Mouse (Mus musculus) neural tube, embryonic 12.5 days (tissue): ENCODE measurements around the gene Ccdc174. TPM values are rescaled to one million over a fixed set of nuclear protein-coding genes. Genes with fewer than 3 reads are reported as not detected.
"Not testable (repeated sequence)": the region's sequence is repeated elsewhere in the genome, so short reads cannot be mapped to it uniquely, and the experiment has no call there.

ENCODE experiments used
- ATAC-seq: fragments of 200-750 bp; cut with Nextera tagmentation; 2 replicates; pipeline ENCODE4 v1.8.0; 2017; ENCODE audit warnings: low read depth, mild to moderate bottlenecking, moderate TSS enrichment, moderate library complexity; ENCODE audit not compliant: low FRiP score
- H3K27ac ChIP-seq: fragments of 300-500 bp; sonication (generic); 2 replicates; pipeline ENCODE4 v1.5.1; 2016
- H3K27me3 ChIP-seq: fragments of 300-500 bp; sonication (generic); replicated peaks from 2 replicates; pipeline ENCODE4 v1.6.1; 2016; ENCODE audit warnings: mild to moderate bottlenecking
- H3K36me3 ChIP-seq: fragments of 300-500 bp; sonication (generic); 2 replicates; pipeline ENCODE4 v1.6.1; 2016; ENCODE audit warnings: mild to moderate bottlenecking
- H3K4me1 ChIP-seq: fragments of 300-500 bp; sonication (generic); 2 replicates; pipeline ENCODE4 v1.6.1; 2016
- H3K4me2 ChIP-seq: fragments of 300-500 bp; sonication (generic); replicated peaks from 2 replicates; pipeline ENCODE4 v1.6.1; 2016; ENCODE audit warnings: mild to moderate bottlenecking
- H3K4me3 ChIP-seq: fragments of 300-500 bp; sonication (generic); 2 replicates; pipeline ENCODE4 v1.5.1; 2016
- H3K9ac ChIP-seq: fragments of 300-500 bp; sonication (generic); 2 replicates; pipeline ENCODE4 v1.6.1; 2016; ENCODE audit warnings: mild to moderate bottlenecking
- H3K9me3 ChIP-seq: fragments of 300-500 bp; sonication (generic); 2 replicates; pipeline ENCODE4 v1.6.1; 2016; ENCODE audit warnings: mild to moderate bottlenecking
- WGBS: fragments of 180-500 bp; shearing (Covaris S2); methylation state at CpG from one replicate; pipeline ENCODE4 v1.1.7; 2016; 5-methylcytosine and 5-hydroxymethylcytosine counted together
- polyA plus RNA-seq: library from polyadenylated mRNA; unstranded; fragments of >200 nt; fragmentation: Nextera tagmentation; extraction: Ambion mirVana; gene quantifications from 2 replicates; pipeline ENCODE4 v1.2.1, GENCODE M21; 2016

The Ccdc174 gene
- polyA plus RNA-seq, 1 experiment from 2014 or later = 48.9 TPM

DNA sequence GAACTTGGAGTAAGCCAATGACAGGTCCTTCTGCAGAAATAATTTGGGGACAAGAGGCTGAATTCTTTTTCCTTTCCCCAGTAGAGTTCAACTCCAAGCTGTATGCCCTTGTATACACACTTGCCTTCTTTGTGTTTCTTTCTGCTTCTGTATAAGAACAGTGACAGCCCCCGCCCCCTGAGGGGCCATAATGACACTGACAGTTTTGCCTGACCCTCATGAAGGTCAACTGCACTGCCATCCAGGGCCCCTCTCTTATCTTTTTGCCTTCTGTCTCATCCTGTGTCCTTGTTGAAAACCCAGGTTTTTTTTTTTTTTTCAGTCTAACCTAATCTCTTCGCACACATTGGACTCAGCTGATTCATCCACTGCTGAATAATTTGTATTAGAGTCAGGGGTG lies 5.1 kb upstream of the Ccdc174 start:
- H3K4me2 ChIP-seq = no peak overlapping the region
- H3K27me3 ChIP-seq = no peaks in the 10 kb centered on the region
- H3K36me3 ChIP-seq = no peaks in the 10 kb centered on the region
- ATAC-seq = no peak
- no peak overlapping the region for H3K27ac ChIP-seq
- no peaks in the 10 kb centered on the region for H3K9me3 ChIP-seq
- no peak overlapping the region for H3K9ac ChIP-seq
- H3K4me1 ChIP-seq = no peaks in the 10 kb centered on the region
- no peak overlapping the region for H3K4me3 ChIP-seq
- 68% methylated on average over 2 of the region's 2 CpGs for WGBS

DNA sequence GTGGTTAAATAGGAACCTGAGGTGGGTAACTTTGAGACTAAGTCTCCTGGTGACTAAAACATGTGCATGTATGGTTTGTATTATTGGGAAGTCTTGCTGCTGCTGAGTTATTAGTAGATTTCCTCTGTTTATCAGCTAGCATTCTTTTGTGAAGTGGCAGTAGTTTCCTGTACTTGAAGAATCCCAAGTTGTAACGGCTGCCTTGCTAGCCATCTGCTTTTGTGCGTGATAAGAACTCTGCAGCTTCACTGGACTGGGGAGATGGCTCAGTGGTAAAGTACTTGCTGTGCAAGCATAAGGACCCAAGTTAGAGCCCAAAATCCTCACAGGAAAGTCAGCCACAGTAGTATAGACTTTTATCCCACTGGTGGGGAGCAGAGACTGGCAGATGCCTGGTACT lies 6.0 kb downstream of the Ccdc174 start:
- H3K36me3 ChIP-seq = peaks cover 59% of the 10 kb centered on the region

DNA sequence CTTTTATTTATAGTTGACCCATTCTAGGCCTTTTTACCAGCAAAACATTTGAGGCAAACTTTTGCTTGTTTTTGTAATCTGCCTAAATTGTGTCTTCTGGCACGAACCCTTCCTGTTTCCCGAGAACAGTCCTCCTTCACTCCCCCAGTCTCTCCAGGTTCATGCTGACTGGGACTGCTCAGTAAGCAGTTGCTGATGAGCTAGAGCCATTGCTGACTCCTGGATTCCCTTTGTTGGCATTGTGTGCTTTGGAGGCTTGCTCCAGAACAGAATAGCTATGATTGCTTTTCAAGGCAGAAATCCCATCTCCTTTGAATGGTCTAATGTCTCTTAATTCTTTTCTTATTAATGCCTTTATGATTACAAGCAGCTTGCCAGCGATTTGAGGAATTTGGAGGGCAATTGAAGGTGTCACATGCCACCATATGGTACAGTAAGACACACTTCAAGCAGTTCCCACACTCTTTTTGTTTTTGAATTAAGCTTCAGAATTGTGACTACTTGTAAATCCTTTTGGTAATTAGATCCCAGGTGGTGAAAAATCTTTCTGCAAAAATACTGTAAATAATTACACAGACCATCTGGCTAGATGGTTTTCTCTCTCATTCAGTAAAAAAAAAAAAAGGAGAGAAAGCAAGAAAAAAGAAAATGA lies 11.5 kb downstream of the Ccdc174 start:
- H3K4me2 ChIP-seq = no peak overlapping the region
- H3K27me3 ChIP-seq = no peaks in the 10 kb centered on the region
- H3K36me3 ChIP-seq = peaks cover 72% of the 10 kb centered on the region
- no peak overlapping the region for H3K4me3 ChIP-seq
- H3K9ac ChIP-seq = no peak overlapping the region
- H3K27ac ChIP-seq = no peak overlapping the region
- no peak for ATAC-seq
- H3K9me3 ChIP-seq = no peaks in the 10 kb centered on the region
- WGBS = 77% methylated on average over 3 of the region's 3 CpGs
- no peaks in the 10 kb centered on the region for H3K4me1 ChIP-seq

More for the DNA sequence above, 6.0 kb downstream of the Ccdc174 start:
- H3K9me3 ChIP-seq = no peaks in the 10 kb centered on the region
- 85% methylated on average over 2 of the region's 2 CpGs for WGBS
- no peak overlapping the region for H3K9ac ChIP-seq
- H3K4me2 ChIP-seq = no peak overlapping the region
- no peak overlapping the region for H3K27ac ChIP-seq
- peaks cover 9% of the 10 kb centered on the region for H3K4me1 ChIP-seq
- no peak for ATAC-seq
- H3K27me3 ChIP-seq = no peaks in the 10 kb centered on the region
- H3K4me3 ChIP-seq = no peak overlapping the region

DNA sequence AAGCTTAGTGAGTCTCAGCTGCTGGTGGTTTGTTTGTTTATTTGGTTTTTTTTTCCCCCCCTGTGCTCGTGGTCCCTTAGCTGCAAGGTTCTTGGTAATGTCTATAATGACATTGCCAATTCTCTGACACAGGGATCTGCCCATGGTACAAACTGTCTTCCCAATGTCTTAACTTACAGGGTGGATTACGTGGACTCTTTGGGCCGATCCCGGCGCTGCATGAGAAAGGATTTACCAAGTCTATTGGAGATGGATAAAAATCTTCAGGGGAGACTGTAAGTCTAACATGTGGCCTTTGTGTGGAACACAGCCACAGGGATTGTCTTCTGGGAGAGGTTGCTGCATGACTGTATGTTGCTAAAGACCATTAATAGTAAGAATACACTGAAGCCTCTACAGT lies 12.8 kb downstream of the Ccdc174 start:
- no peak for ATAC-seq
- no peak overlapping the region for H3K4me3 ChIP-seq
- H3K27ac ChIP-seq = no peak overlapping the region
- no peaks in the 10 kb centered on the region for H3K4me1 ChIP-seq
- no peak overlapping the region for H3K9ac ChIP-seq
- H3K27me3 ChIP-seq = no peaks in the 10 kb centered on the region
- H3K36me3 ChIP-seq = peaks cover 77% of the 10 kb centered on the region
- 89% methylated on average over 5 of the region's 5 CpGs for WGBS
- H3K9me3 ChIP-seq = no peaks in the 10 kb centered on the region
- no peak overlapping the region for H3K4me2 ChIP-seq

DNA sequence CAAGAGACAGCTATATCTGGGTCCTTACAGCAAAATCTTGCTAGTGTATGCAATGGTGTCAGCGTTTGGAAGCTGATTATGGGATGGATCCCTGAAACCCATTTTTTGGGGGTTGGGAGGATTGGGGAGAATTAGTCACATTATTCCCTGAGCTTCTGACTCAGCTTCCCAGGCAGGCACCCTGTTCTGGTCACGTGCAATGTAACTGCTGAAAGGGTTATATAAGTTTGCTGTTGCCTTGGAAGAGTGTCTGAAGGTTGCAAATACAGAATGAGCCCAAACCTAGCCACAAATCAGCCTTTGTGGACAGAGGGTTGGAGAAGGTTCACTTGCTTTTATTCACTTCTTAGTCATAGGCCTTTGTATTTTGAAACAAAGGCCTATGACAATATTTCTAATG lies 13.9 kb downstream of the Ccdc174 start:
- Histone ChIP-seq H3K27ac (no peak overlapping the region), H3K4me1 (no peaks in the 10 kb centered on the region), H3K27me3 (no peaks in the 10 kb centered on the region), H3K36me3 (peaks cover 77% of the 10 kb centered on the region), H3K9ac (no peak overlapping the region), H3K4me3 (no peak overlapping the region), H3K9me3 (no peaks in the 10 kb centered on the region), H3K4me2 (no peak overlapping the region)
- no peak for ATAC-seq
- WGBS = 93% methylated on average over 2 of the region's 2 CpGs

DNA sequence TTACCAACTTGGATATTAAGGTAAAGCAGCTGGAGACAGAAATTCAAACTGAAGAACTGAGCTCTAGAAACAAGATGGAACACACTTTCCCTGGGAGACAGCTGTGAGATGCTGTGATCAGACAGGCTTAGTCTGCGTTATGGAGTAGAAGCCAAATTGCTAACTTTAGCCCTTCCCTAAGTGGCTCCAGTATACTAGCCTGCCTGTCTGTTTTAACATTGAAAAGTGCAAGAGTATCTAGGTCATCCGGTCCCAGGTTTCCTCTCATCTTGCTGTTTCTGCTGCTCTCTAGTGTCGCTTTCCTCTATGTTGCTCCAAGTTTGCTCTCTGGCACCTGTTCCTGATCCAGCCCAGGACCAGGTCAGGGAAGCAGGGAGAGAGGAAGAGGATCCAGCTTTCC lies 18.9 kb downstream of the Ccdc174 start:
- H3K36me3 ChIP-seq = peaks cover 84% of the 10 kb centered on the region
- no peak overlapping the region for H3K4me3 ChIP-seq
- no peak for ATAC-seq
- no peak overlapping the region for H3K9ac ChIP-seq
- H3K4me2 ChIP-seq = no peak overlapping the region
- WGBS = 96% methylated on average over 3 of the region's 3 CpGs
- no peaks in the 10 kb centered on the region for H3K27me3 ChIP-seq
- no peaks in the 10 kb centered on the region for H3K4me1 ChIP-seq
- H3K27ac ChIP-seq = no peak overlapping the region
- no peaks in the 10 kb centered on the region for H3K9me3 ChIP-seq

DNA sequence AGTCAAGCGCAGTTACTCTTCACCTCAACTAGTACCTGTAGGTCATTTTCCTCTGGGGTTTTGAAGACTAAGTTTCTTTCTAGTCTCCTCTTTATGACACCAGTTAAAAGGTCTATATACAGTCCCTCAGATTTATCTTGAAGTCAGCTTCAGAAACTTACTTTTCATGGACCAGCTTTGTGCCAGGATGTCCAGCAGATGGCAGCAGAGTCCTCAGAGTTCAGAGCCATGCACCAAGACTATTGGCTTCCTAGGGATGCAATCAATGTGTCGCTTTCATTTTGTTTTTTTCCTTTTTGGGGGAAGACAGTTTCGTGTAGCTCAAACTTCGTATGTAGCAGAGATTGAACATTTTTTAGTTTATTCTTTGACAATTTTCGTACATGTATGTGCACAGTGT lies 23.7 kb downstream of the Ccdc174 start:
- ATAC-seq = no peak
- peaks cover 46% of the 10 kb centered on the region for H3K36me3 ChIP-seq
- no peaks in the 10 kb centered on the region for H3K27me3 ChIP-seq
- H3K9me3 ChIP-seq = no peaks in the 10 kb centered on the region
- H3K27ac ChIP-seq = no peak overlapping the region
- 29% methylated on average over 5 of the region's 5 CpGs for WGBS
- H3K9ac ChIP-seq = no peak overlapping the region
- no peak overlapping the region for H3K4me3 ChIP-seq
- peaks cover 9% of the 10 kb centered on the region for H3K4me1 ChIP-seq
- H3K4me2 ChIP-seq = no peak overlapping the region

DNA sequence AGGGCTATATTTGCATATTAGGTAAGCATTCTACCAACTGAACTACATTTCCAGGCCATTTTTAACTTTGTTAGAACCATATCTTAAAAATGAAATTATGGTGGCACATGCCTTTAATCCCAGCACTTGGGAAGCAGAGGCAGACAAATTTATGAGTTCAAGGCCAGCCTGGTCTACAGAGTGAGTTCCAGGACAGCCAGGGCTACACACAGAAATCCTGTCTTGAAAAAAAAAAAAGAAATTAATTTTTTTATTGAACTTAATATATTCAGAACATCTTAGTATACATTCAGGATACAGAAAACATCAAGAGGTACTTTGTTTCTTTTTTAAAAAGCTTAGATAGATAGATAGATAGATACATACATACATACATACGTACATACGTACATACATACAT lies 24.7 kb downstream of the Ccdc174 start, which contains the start of gene 4930590J08Rik:
Gene 4930590J08Rik (plus strand): TSS at position 301 of the 400 bp plus-strand sequence.
- H3K4me3 ChIP-seq, H3K4me1 ChIP-seq, H3K27me3 ChIP-seq, H3K9me3 ChIP-seq, ATAC-seq, H3K9ac ChIP-seq, H3K4me2 ChIP-seq, H3K27ac ChIP-seq: not testable (repeated sequence)
- peaks cover 36% of the 10 kb centered on the region for H3K36me3 ChIP-seq
- 97% methylated on average over 2 of the region's 2 CpGs for WGBS

DNA sequence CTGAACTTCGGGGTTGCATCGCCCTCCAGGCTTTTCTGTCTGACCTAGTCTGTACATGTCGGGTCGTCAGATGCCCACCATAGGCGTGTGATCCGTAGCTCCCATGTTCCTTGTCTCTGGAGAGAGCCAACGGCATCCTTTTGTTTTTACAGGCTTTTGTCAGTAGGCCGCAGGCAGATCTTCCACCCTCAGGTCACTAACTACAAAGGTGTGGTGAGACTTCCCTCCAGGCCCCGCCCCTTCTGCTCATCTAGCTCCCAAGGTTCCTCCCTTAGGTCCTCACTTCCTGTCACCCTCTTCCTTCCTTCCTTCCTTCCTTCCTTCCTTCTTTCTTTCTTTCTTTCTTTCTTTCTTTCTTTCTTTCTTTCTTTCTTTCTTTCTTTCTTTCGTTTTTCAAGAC lies 36.2 kb downstream of the Ccdc174 start:
- Histone ChIP-seq H3K9ac (no peak overlapping the region), H3K27me3 (no peaks in the 10 kb centered on the region), H3K36me3 (no peaks in the 10 kb centered on the region), H3K4me1 (no peaks in the 10 kb centered on the region), H3K27ac (no peak overlapping the region), H3K4me2 (no peak overlapping the region), H3K9me3 (no peaks in the 10 kb centered on the region), H3K4me3 (no peak overlapping the region)
- WGBS = 87% methylated on average over 10 of the region's 10 CpGs
- ATAC-seq = no peak

DNA sequence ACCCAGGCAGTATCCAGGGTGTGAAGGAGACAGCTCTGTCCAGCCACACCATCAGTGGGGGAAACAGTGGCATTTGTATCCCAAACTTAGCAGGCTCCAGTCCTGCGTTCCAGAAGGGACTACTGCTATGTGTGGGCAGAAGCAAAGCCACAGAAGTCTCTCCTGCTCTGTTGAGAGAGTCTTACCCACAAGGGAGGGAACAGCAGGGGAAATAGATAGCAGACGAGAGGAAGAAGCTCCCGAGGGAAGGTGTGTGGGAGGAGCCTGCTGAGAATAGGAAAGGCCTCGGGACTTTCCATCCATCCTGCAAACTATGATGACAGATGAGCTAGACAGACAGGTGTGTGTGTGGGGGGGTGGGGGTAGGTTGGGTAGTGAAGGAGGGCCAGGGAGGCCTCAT lies 39.4 kb downstream of the Ccdc174 start:
- Histone ChIP-seq H3K4me2 (no peak overlapping the region), H3K4me1 (no peaks in the 10 kb centered on the region), H3K9me3 (no peaks in the 10 kb centered on the region), H3K4me3 (no peak overlapping the region), H3K27ac (no peak overlapping the region), H3K9ac (no peak overlapping the region), H3K36me3 (no peaks in the 10 kb centered on the region), H3K27me3 (no peaks in the 10 kb centered on the region)
- no peak for ATAC-seq
- 55% methylated on average over 4 of the region's 4 CpGs for WGBS

DNA sequence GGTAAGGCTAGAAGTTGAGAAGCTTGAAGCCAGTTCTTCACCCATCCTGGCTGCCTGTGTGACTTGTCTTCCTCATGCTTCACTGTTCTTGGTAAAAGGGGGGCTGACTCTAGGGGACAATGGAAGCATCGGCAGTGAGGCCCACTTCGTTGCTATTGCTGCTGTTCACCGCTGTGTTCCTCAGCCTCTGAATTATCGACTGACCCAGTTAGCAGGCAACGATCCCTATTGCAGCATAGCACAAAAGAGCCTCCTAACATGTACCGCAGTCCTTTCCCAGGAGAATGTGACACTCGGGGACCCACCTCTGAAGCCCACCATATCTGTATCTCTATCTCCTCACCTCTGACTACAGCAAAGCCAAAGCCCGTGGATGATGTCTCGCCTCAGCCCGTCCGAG lies 39.9 kb downstream of the Ccdc174 start:
- ATAC-seq = no peak
- WGBS = 77% methylated on average over 11 of the region's 11 CpGs
- Histone ChIP-seq H3K4me2 (no peak overlapping the region), H3K36me3 (no peaks in the 10 kb centered on the region), H3K4me1 (no peaks in the 10 kb centered on the region), H3K9ac (no peak overlapping the region), H3K4me3 (no peak overlapping the region), H3K27ac (no peak overlapping the region), H3K9me3 (no peaks in the 10 kb centered on the region), H3K27me3 (no peaks in the 10 kb centered on the region)

DNA sequence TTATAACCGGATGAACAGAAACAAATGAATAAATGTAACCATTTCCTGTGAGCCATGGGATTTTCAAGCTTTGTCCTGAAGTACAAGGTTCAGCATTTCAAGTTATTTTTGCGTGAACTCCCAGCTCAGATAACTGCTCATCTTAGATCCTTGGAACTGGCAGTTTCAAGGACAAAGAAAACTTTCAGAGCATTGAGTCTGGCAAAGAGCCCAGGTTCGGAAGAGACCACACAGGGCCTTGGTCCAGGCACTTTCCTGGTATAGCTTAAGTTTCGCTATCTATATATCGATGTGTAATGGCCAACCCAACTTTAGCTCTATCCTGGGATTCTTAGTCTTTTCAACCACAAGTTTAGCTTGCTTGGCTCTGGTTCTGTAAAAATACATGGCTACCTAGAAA lies 53.4 kb downstream of the Ccdc174 start:
- H3K36me3 ChIP-seq = no peaks in the 10 kb centered on the region
- no peak overlapping the region for H3K27ac ChIP-seq
- H3K9me3 ChIP-seq = no peaks in the 10 kb centered on the region
- H3K4me3 ChIP-seq = no peak overlapping the region
- 89% methylated on average over 5 of the region's 5 CpGs for WGBS
- ATAC-seq = no peak
- H3K4me1 ChIP-seq = no peaks in the 10 kb centered on the region
- H3K27me3 ChIP-seq = no peaks in the 10 kb centered on the region
- no peak overlapping the region for H3K4me2 ChIP-seq
- H3K9ac ChIP-seq = no peak overlapping the region

DNA sequence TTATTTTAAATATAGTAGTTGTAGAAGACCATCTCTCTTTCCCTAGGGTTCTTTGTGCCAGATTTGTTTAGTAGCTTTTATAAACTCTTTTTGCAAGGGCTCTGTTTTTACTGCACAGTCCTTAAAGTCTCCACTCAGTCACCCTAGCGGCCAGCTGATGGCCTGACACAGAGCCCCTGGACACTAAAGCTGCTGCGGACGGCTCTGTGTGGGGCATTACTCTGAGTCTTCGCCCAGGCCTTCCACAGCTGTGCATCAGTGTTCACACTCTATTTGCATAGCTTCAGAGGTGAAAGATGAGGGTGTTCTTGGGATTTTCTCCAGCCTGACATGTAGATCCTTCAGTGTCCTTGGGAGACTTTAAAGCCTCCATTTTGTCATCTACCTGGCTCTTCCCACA lies 60.6 kb downstream of the Ccdc174 start:
- Histone ChIP-seq H3K9ac (no peak overlapping the region), H3K36me3 (no peaks in the 10 kb centered on the region), H3K4me3 (no peak overlapping the region), H3K4me2 (no peak overlapping the region), H3K27ac (no peak overlapping the region), H3K9me3 (no peaks in the 10 kb centered on the region), H3K4me1 (no peaks in the 10 kb centered on the region), H3K27me3 (no peaks in the 10 kb centered on the region)
- 45% methylated on average over 4 of the region's 4 CpGs for WGBS
- ATAC-seq = no peak
